Mouse (Mus musculus): ENCODE results near the gene Prlr. TPM values are rescaled to one million over a fixed set of nuclear protein-coding genes. Genes with fewer than 3 reads are reported as not detected.

The Prlr gene
- 4.4 and 8.7 TPM in 2 replicates for polyA plus RNA-seq (2015; fragmentation: Nextera tagmentation; extraction: Ambion mirVana)

- Histone ChIP-seq H3K4me3 (replicated peaks) (peak within 1 kb of the TSS; percentile 36), H3K4me2 (peak within 1 kb of the TSS; percentile 79), H3K9ac (no peak within 1 kb of the TSS), H3K27me3 (replicated peaks) (no peaks in the 10 kb centered on the region), H3K36me3 (no peaks in the 10 kb centered on the region), H3K4me1 (peaks cover 7% of the 10 kb centered on the region; the same call in 1 of the 2 replicates), H3K27ac (no peak within 1 kb of the TSS), H3K9me3 (no peaks in the 10 kb centered on the region)
- WGBS, result 3% methylated on average over 9 of the region's 9 CpGs
- no peak for ATAC-seq (ENCODE audit: insufficient read depth, low FRiP score, low read depth)
These were observed at the start of gene Prlr for GRCm38 (mm10) chr15:10177083-10177482. Gene Prlr, plus strand, starts transcription at chr15:10177238.

- H3K9me3 ChIP-seq, result no peaks in the 10 kb centered on the region
- H3K27me3 ChIP-seq (replicated peaks), result no peaks in the 10 kb centered on the region
- H3K36me3 ChIP-seq, result no peaks in the 10 kb centered on the region
- ATAC-seq (ENCODE audit: insufficient read depth, low FRiP score, low read depth), result no peak
- no peak overlapping the region for H3K27ac ChIP-seq
- H3K4me1 ChIP-seq, result no peaks in the 10 kb centered on the region
- H3K4me3 ChIP-seq (replicated peaks), result no peak overlapping the region
- no peak overlapping the region for H3K4me2 ChIP-seq
- WGBS, result 90% methylated on average over 2 of the region's 2 CpGs
- no peak overlapping the region for H3K9ac ChIP-seq
These were observed 43.3 kb upstream of the Prlr start for GRCm38 (mm10) chr15:10133781-10134180.

- H3K27me3 ChIP-seq (replicated peaks), result no peaks in the 10 kb centered on the region
- no peaks in the 10 kb centered on the region for H3K9me3 ChIP-seq
- no peak overlapping the region for H3K4me3 ChIP-seq (replicated peaks)
- no peak overlapping the region for H3K9ac ChIP-seq
- H3K27ac ChIP-seq, result no peak overlapping the region
- ATAC-seq (ENCODE audit: insufficient read depth, low FRiP score, low read depth), result no peak
- 72% methylated on average over 4 of the region's 4 CpGs for WGBS
- H3K4me1 ChIP-seq, result no peaks in the 10 kb centered on the region
- H3K4me2 ChIP-seq, result no peak overlapping the region
- no peaks in the 10 kb centered on the region for H3K36me3 ChIP-seq
These were observed 42.1 kb upstream of the Prlr start for GRCm38 (mm10) chr15:10134889-10135288.

- no peak overlapping the region for H3K9ac ChIP-seq
- H3K4me1 ChIP-seq, result no peaks in the 10 kb centered on the region
- no peak overlapping the region for H3K27ac ChIP-seq
- no peak for ATAC-seq (ENCODE audit: insufficient read depth, low FRiP score, low read depth)
- no peak overlapping the region for H3K4me2 ChIP-seq
- H3K4me3 ChIP-seq (replicated peaks), result no peak overlapping the region
- 88% methylated on average over 5 of the region's 5 CpGs for WGBS
- no peaks in the 10 kb centered on the region for H3K27me3 ChIP-seq (replicated peaks)
- no peaks in the 10 kb centered on the region for H3K36me3 ChIP-seq
- H3K9me3 ChIP-seq, result no peaks in the 10 kb centered on the region
These were observed 32.5 kb upstream of the Prlr start for GRCm38 (mm10) chr15:10144520-10144919.

GRCm38 (mm10) chr15:10148196-10148595 is 28.8 kb upstream of the Prlr start:
- no peaks in the 10 kb centered on the region for H3K27me3 ChIP-seq (replicated peaks)

GRCm38 (mm10) chr15:10160663-10161062 is 16.4 kb upstream of the Prlr start:
- WGBS, result 81% methylated on average over 2 of the region's 2 CpGs

More at GRCm38 (mm10) chr15:10148196-10148595, 28.8 kb upstream of the Prlr start:
- H3K4me3 ChIP-seq (replicated peaks), result no peak overlapping the region
- H3K9me3 ChIP-seq, result no peaks in the 10 kb centered on the region
- H3K4me1 ChIP-seq, result no peaks in the 10 kb centered on the region
- no peak overlapping the region for H3K9ac ChIP-seq
- ATAC-seq (ENCODE audit: insufficient read depth, low FRiP score, low read depth), result no peak
- no peak overlapping the region for H3K27ac ChIP-seq
- H3K4me2 ChIP-seq, result no peak overlapping the region
- H3K36me3 ChIP-seq, result no peaks in the 10 kb centered on the region
- WGBS, result 77% methylated on average over 4 of the region's 4 CpGs

GRCm38 (mm10) chr15:10175078-10175477 is 2.0 kb upstream of the Prlr start:
- Histone ChIP-seq H3K4me1 (peaks cover 7% of the 10 kb centered on the region; the same call in 1 of the 2 replicates), H3K4me2 (no peak overlapping the region), H3K4me3 (replicated peaks) (no peak overlapping the region), H3K36me3 (no peaks in the 10 kb centered on the region), H3K9me3 (no peaks in the 10 kb centered on the region), H3K27me3 (replicated peaks) (no peaks in the 10 kb centered on the region), H3K27ac (no peak overlapping the region), H3K9ac (no peak overlapping the region)
- no peak for ATAC-seq (ENCODE audit: insufficient read depth, low FRiP score, low read depth)
- WGBS, result 80% methylated on average over 6 of the region's 6 CpGs

More at GRCm38 (mm10) chr15:10160663-10161062, 16.4 kb upstream of the Prlr start:
- no peak for ATAC-seq (ENCODE audit: insufficient read depth, low FRiP score, low read depth)
- Histone ChIP-seq H3K36me3 (no peaks in the 10 kb centered on the region), H3K27ac (no peak overlapping the region), H3K9me3 (no peaks in the 10 kb centered on the region), H3K4me2 (no peak overlapping the region), H3K27me3 (replicated peaks) (no peaks in the 10 kb centered on the region), H3K4me3 (replicated peaks) (no peak overlapping the region), H3K9ac (no peak overlapping the region), H3K4me1 (no peaks in the 10 kb centered on the region)

- no peak overlapping the region for H3K9ac ChIP-seq
- peaks cover 7% of the 10 kb centered on the region; the same call in 1 of the 2 replicates for H3K4me1 ChIP-seq
- no peaks in the 10 kb centered on the region for H3K27me3 ChIP-seq (replicated peaks)
- no peak overlapping the region for H3K27ac ChIP-seq
- no peaks in the 10 kb centered on the region for H3K9me3 ChIP-seq
- no peak overlapping the region for H3K4me2 ChIP-seq
- no peaks in the 10 kb centered on the region for H3K36me3 ChIP-seq
- no peak overlapping the region for H3K4me3 ChIP-seq (replicated peaks)
- 60% methylated on average over 7 of the region's 7 CpGs for WGBS
- no peak for ATAC-seq (ENCODE audit: insufficient read depth, low FRiP score, low read depth)
These were observed 1.4 kb upstream of the Prlr start for GRCm38 (mm10) chr15:10175656-10176055.

- no peaks in the 10 kb centered on the region for H3K36me3 ChIP-seq
- H3K4me2 ChIP-seq, result peak overlapping the region; percentile 79
- H3K27me3 ChIP-seq (replicated peaks), result no peaks in the 10 kb centered on the region
- H3K4me3 ChIP-seq (replicated peaks), result peak overlapping the region; percentile 36
- H3K4me1 ChIP-seq, result peaks cover 7% of the 10 kb centered on the region; the same call in 1 of the 2 replicates
- H3K9me3 ChIP-seq, result no peaks in the 10 kb centered on the region
- no peak overlapping the region for H3K9ac ChIP-seq
- 1% methylated on average over 30 of the region's 30 CpGs for WGBS
- no peak for ATAC-seq (ENCODE audit: insufficient read depth, low FRiP score, low read depth)
- no peak overlapping the region for H3K27ac ChIP-seq
These were observed 587 bp downstream of the Prlr start for GRCm38 (mm10) chr15:10177519-10178130.

GRCm38 (mm10) chr15:10178131-10178566 is 1.1 kb downstream of the Prlr start:
- H3K4me2 ChIP-seq, result peak overlapping the region; percentile 79
- no peak overlapping the region for H3K27ac ChIP-seq
- no peaks in the 10 kb centered on the region for H3K27me3 ChIP-seq (replicated peaks)
- H3K36me3 ChIP-seq, result no peaks in the 10 kb centered on the region
- H3K9ac ChIP-seq, result no peak overlapping the region
- ATAC-seq (ENCODE audit: insufficient read depth, low FRiP score, low read depth), result no peak
- peak overlapping the region; percentile 36 for H3K4me3 ChIP-seq (replicated peaks)
- H3K9me3 ChIP-seq, result no peaks in the 10 kb centered on the region
- H3K4me1 ChIP-seq, result peaks cover 7% of the 10 kb centered on the region; the same call in 1 of the 2 replicates
- 2% methylated on average over 10 of the region's 10 CpGs for WGBS

- no peak overlapping the region for H3K9ac ChIP-seq
- no peaks in the 10 kb centered on the region for H3K27me3 ChIP-seq (replicated peaks)
- H3K4me3 ChIP-seq (replicated peaks), result no peak overlapping the region
- H3K27ac ChIP-seq, result no peak overlapping the region
- no peak for ATAC-seq (ENCODE audit: insufficient read depth, low FRiP score, low read depth)
- no peaks in the 10 kb centered on the region for H3K9me3 ChIP-seq
- no peaks in the 10 kb centered on the region for H3K36me3 ChIP-seq
- H3K4me1 ChIP-seq, result peaks cover 7% of the 10 kb centered on the region; the same call in 1 of the 2 replicates
- H3K4me2 ChIP-seq, result no peak overlapping the region
- WGBS, result 73% methylated on average over 4 of the region's 4 CpGs
These were observed 3.7 kb downstream of the Prlr start for GRCm38 (mm10) chr15:10180694-10181093.

GRCm38 (mm10) chr15:10192101-10192630 is 15.1 kb downstream of the Prlr start:
- no peak for ATAC-seq (ENCODE audit: insufficient read depth, low FRiP score, low read depth)
- Histone ChIP-seq H3K27me3 (replicated peaks) (no peaks in the 10 kb centered on the region), H3K9me3 (no peaks in the 10 kb centered on the region), H3K4me3 (replicated peaks) (no peak overlapping the region), H3K36me3 (no peaks in the 10 kb centered on the region), H3K27ac (no peak overlapping the region), H3K9ac (no peak overlapping the region), H3K4me1 (no peaks in the 10 kb centered on the region), H3K4me2 (no peak overlapping the region)
- WGBS, result 76% methylated on average over 6 of the region's 6 CpGs

Measured in stomach, embryonic 15.5 days (tissue).